Mouse (Mus musculus): ENCODE measurements around the gene Smarcd1.
"Not testable (repeated sequence)": the region's sequence is repeated elsewhere in the genome, so short reads cannot be mapped to it uniquely, and the experiment has no call there.

Gene Smarcd1

DNA sequence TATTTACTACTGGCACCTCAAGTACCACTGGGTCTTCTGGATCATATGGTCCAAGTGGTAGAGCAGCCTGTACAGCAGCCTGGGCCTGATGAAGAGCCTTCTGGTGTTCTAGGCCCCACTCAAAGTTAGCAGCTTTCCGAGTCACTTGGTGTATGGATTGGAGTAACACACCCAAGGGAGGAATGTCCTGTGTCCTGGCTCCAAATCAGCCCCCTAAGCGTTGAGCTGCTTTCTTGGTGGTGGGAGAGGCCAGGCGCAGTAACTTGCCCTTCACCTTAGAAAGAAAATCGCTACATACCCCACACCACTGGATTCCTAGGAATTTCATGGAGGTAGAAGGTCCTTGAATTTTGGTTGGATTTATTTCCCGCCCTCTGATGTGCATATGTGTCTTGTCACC is 17.8 kb upstream of the Smarcd1 start:
- DNase-seq (ENCODE audit: low read depth), result no peak

GRCm38 (mm10) chr15:99688712-99689111 is 13.2 kb upstream of the Smarcd1 start:
- DNase-seq (ENCODE audit: low read depth), result peak; percentile 40

DNA sequence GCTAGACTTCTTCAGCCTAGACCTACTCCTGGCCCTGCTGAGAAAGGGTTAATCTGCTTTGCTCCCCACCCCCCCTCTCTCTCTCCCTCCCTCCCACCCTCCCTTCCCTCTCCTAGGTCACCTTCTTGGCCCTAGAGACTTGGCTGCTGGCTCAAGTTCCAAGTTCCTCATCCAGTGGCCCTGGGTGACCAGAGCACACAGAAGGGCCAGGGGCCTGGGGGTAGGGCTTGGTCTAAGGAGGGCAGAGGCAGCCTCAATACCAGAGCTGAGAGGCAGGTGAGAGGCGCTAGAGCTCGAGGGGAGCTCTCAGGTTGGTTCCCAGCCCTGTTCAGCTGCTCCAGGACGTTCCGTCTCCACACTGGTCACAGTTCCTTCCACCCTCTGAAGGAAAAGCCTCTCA is 11.0 kb upstream of the Smarcd1 start:
- no peak for DNase-seq (ENCODE audit: low read depth)

- no peak for DNase-seq (ENCODE audit: low read depth)
These were observed 10.0 kb upstream of the Smarcd1 start for GRCm38 (mm10) chr15:99691976-99692375.

GRCm38 (mm10) chr15:99697309-99697708 is 4.6 kb upstream of the Smarcd1 start:
- no peak for DNase-seq (ENCODE audit: low read depth)

DNA sequence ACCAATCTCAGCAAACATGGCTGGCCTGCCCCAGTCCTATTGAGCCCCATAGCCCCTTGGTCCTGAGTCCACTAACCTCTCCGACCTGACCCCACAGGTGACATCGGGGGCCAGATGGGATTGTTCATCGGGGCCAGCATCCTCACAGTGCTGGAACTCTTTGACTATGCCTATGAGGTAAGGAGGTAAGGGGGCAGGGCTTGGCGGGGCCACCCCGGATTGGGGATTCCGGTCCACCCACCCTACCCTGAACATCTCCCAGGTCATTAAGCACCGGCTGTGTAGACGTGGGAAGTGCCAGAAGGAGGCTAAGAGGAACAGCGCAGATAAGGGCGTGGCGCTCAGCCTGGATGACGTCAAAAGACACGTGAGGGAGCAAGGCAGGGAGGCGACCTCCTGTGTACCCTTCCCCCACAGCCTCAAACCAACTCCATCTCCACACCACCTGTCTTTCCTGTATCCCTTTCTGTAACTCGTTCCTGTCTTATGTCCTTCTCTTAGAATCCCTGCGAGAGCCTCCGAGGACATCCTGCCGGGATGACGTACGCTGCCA is 3.3 kb upstream of the Smarcd1 start:
- DNase-seq (ENCODE audit: low read depth), result no peak

DNA sequence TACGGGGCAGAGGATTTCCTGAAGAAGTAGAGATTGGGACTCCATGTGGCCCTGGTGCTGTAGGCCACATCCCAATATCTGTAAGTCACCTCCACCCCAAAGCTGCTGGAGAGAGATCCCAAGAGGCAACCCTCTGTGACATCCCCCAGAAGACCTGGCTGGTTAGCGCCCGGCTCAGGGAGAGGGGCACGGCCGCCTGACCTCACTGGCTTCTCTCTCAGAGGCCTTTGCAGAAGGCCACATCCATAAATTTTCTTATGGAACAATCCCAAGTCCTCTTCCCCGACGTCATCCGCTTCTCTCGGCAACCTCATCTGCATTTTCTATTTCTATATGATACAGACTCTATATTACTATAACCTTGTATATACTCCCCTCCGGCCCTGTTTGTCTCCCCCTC is 2.2 kb upstream of the Smarcd1 start:
- DNase-seq (ENCODE audit: low read depth), result no peak

- DNase-seq (ENCODE audit: low read depth), result no peak
These were observed 1.5 kb upstream of the Smarcd1 start for GRCm38 (mm10) chr15:99700219-99701106.

- DNase-seq (ENCODE audit: low read depth), result not testable (repeated sequence)
These were observed 310 bp upstream of the Smarcd1 start for GRCm38 (mm10) chr15:99701640-99701998.

GRCm38 (mm10) chr15:99703104-99703503 is 1.2 kb downstream of the Smarcd1 start:
- no peak for DNase-seq (ENCODE audit: low read depth)

DNA sequence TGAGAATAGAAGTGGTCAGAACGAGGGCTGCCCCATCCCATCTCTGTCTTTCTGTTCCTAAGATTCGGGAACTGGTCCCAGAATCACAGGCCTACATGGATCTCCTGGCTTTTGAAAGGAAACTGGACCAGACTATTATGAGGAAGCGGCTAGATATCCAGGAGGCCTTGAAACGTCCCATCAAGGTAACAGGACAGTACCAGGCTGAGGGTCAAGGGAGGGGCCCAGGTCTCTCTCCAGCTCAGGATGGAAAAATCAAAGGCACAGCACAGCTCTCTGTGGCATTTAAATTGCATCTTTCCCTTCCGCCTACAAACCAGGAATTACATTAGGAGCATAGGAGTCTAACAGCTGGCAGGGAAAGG is 1.7 kb downstream of the Smarcd1 start:
- no peak for DNase-seq (ENCODE audit: low read depth)

- DNase-seq (ENCODE audit: low read depth), result no peak
These were observed 2.2 kb downstream of the Smarcd1 start for GRCm38 (mm10) chr15:99704041-99704681.

DNA sequence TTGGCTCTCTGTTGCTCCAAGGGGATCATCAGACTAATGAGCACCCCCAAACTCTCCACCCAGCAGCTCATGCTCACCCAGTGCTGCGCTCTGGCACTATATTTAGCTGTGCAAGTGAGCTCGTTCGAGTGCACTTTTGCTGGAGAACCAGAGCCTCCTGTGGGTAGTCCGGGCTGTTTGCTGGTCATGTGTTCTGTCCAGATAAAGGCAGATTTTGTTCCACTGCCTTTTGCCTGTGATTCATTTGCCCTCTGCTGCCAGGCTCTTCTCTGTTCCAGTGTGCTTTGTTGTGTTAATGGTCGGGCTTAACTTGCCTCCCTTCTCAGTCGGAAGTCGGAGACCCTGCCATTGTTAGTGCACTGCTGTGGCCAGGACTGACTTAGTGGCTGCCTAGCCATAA is 3.0 kb downstream of the Smarcd1 start:
- no peak for DNase-seq (ENCODE audit: low read depth)

- no peak for DNase-seq (ENCODE audit: low read depth)
These were observed 3.6 kb downstream of the Smarcd1 start, which contains the start of gene Gm17349 for GRCm38 (mm10) chr15:99705440-99706048. Gm17349 (minus strand) TSS chr15:99705490.

GRCm38 (mm10) chr15:99708176-99708575 is 6.2 kb downstream of the Smarcd1 start:
- DNase-seq (ENCODE audit: low read depth), result no peak

- DNase-seq (ENCODE audit: low read depth), result no peak
These were observed 8.6 kb downstream of the Smarcd1 start for GRCm38 (mm10) chr15:99710221-99711190.

- DNase-seq (ENCODE audit: low read depth), result no peak
These were observed 9.6 kb downstream of the Smarcd1 start for GRCm38 (mm10) chr15:99711491-99711890.

GRCm38 (mm10) chr15:99712666-99713559 is 11.0 kb downstream of the Smarcd1 start:
- no peak for DNase-seq (ENCODE audit: low read depth)

- no peak for DNase-seq (ENCODE audit: low read depth)
These were observed 11.6 kb downstream of the Smarcd1 start for GRCm38 (mm10) chr15:99713569-99713968.

- no peak for DNase-seq (ENCODE audit: low read depth)
These were observed 12.3 kb downstream of the Smarcd1 start for GRCm38 (mm10) chr15:99714206-99714605.

GRCm38 (mm10) chr15:99714858-99715257 is 12.9 kb downstream of the Smarcd1 start:
- DNase-seq (ENCODE audit: low read depth), result no peak
